Mouse (Mus musculus) limb, embryonic 10.5 days (tissue): Measurements from ENCODE around the gene Med20. TPM values are rescaled to one million over a fixed set of nuclear protein-coding genes. Genes with fewer than 3 reads are reported as not detected.

Source experiments
- polyA plus RNA-seq: library from polyadenylated mRNA; unstranded; fragments of >200 nt; fragmentation: Nextera tagmentation; extraction: Ambion mirVana; gene quantifications from 2 replicates; pipeline ENCODE4 v1.2.1, GENCODE M21; 2016

The Med20 gene
- polyA plus RNA-seq, 1 experiment from 2014 or later: 51.6 TPM

Other genes starting within 250 kb of the Med20 start
- 89.9 and 106 TPM in 2 replicates for gene Mrps10, start 242.7 kb upstream of the Med20 start, polyA plus RNA-seq
- gene Guca1b, start 226.2 kb upstream of the Med20 start, polyA plus RNA-seq: 0.58 and 0.61 TPM in 2 replicates
- gene Guca1a, start 211.0 kb upstream of the Med20 start, polyA plus RNA-seq: 0.29 and 0.34 TPM in 2 replicates
- 0.23 and 0.33 TPM in 2 replicates for gene AI661453, start 175.0 kb upstream of the Med20 start, polyA plus RNA-seq
- 0.24 and 0.31 TPM in 2 replicates for gene 1700001C19Rik, start 174.2 kb upstream of the Med20 start, polyA plus RNA-seq
- gene Taf8, start 109.3 kb upstream of the Med20 start, polyA plus RNA-seq: 32.1 and 36.8 TPM in 2 replicates
- gene Ccnd3, start 106.5 kb upstream of the Med20 start, polyA plus RNA-seq: 405 and 413 TPM in 2 replicates
- 41.3 and 48.3 TPM in 2 replicates for gene Bysl, start 90 bp upstream of the Med20 start, polyA plus RNA-seq
- 0.81 and 2.1 TPM in 2 replicates for gene Gm20517, start within 50 bp of the Med20 start, polyA plus RNA-seq
- gene Usp49, start 19.1 kb downstream of the Med20 start, polyA plus RNA-seq: 5.5 and 6.8 TPM in 2 replicates
- gene Tomm6, start 76.8 kb downstream of the Med20 start, polyA plus RNA-seq: 364 and 404 TPM in 2 replicates
- gene Frs3, start 77.4 kb downstream of the Med20 start, polyA plus RNA-seq: 5.0 and 7.3 TPM in 2 replicates
- gene Gm21981, start 82.9 kb downstream of the Med20 start, polyA plus RNA-seq: 0.23 TPM in 1 of 2 replicates, not detected in the other
- gene Prickle4, start 83.2 kb downstream of the Med20 start, polyA plus RNA-seq: 0.56 and 0.76 TPM in 2 replicates
- not detected in 2 replicates for gene Pgc, start 115.3 kb downstream of the Med20 start, polyA plus RNA-seq
- gene Tfeb, start 125.4 kb downstream of the Med20 start, polyA plus RNA-seq: 1.5 and 2.3 TPM in 2 replicates
- 18.9 and 21.6 TPM in 2 replicates for gene Mdfi, start 223.1 kb downstream of the Med20 start, polyA plus RNA-seq